Mouse (Mus musculus): ENCODE data around the gene Gm11992.

DNA sequence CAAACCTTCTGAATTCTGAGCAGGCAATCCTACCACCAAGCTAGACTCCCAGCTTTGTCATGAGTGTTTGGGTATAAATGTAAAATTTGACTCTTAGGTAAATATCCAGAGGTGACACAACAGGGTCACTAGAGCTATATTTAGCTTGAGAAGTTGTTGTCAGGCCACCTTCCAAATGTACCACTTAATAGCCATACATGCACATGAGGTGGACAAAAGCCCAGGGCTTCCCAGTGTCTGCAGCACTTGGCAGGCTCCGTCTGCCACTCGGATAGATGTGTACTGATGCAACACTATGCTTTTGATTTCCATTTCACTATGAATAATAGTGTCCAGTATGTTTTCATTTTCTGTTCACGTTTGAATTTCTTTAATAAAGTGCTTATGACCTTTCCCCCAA lies 23.2 kb upstream of the Gm11992 start:
- TF ChIP-seq POLR2A (IDR thresholded peaks at IDR 0.05; ENCODE audit: insufficient read depth, low read depth, low read length) = no peak
- no peak for TF ChIP-seq CTCF (IDR thresholded peaks at IDR 0.05)
